Mouse (Mus musculus) CH12.LX (cell line): Measurements from ENCODE around the gene Rassf5.

Source experiments
- BHLHE40 ChIP-seq: IDR thresholded peaks from 2 replicates; pipeline ENCODE4 v1.6.1; 2011; ENCODE audit warnings: mild to moderate bottlenecking, low read depth, low read length, improper control_type of control experiment
- CHD2 ChIP-seq: IDR thresholded peaks from 2 replicates; pipeline ENCODE4 v1.6.1; 2011; ENCODE audit warnings: low read length, improper control_type of control experiment
- CTCF ChIP-seq, 2 experiments: IDR thresholded peaks in 1 of 2; conservative IDR thresholded peaks in 1 of 2; 2 replicates each; pipeline ENCODE4 v1.5.1; 2011 to 2012; ENCODE audit warnings: low read depth in 2 of 2, low read length in 2 of 2, improper control_type of control experiment in 1 of 2, inconsistent platforms in 1 of 2, mild to moderate bottlenecking in 1 of 2, moderate library complexity in 1 of 2
- ELF1 ChIP-seq: IDR thresholded peaks from 2 replicates; pipeline ENCODE4 v1.6.1; 2014; ENCODE audit warnings: low read depth, mild to moderate bottlenecking, inconsistent platforms, low read length, improper control_type of control experiment
- EP300 ChIP-seq: IDR thresholded peaks from 2 replicates; pipeline ENCODE4 v1.6.1; 2011; ENCODE audit warnings: low read length, improper control_type of control experiment
- NRF1 ChIP-seq: IDR thresholded peaks from 2 replicates; pipeline ENCODE4 v1.6.1; 2014; ENCODE audit warnings: low read depth, mild to moderate bottlenecking, inconsistent platforms, low read length, improper control_type of control experiment, moderate library complexity
- POLR2A ChIP-seq: IDR thresholded peaks from 2 replicates; pipeline ENCODE4 v1.6.1; 2011; ENCODE audit warnings: low read depth, mild to moderate bottlenecking, improper control_type of control experiment, low read length
- POLR2AphosphoS2 ChIP-seq: IDR thresholded peaks from 2 replicates; pipeline ENCODE4 v1.6.1; 2011; ENCODE audit warnings: low read depth, low read length, improper control_type of control experiment
- SIN3A ChIP-seq: IDR thresholded peaks from 2 replicates; pipeline ENCODE4 v1.6.1; 2012; ENCODE audit warnings: low read length, improper control_type of control experiment, inconsistent platforms
- ZC3H11A ChIP-seq: IDR thresholded peaks from 2 replicates; pipeline ENCODE4 v1.6.1; 2012; ENCODE audit warnings: low read depth, mild to moderate bottlenecking, inconsistent platforms, low read length, improper control_type of control experiment

GRCm38 (mm10) chr1:131181642-131182527 is 63.2 kb downstream of the Rassf5 start:
- TF ChIP-seq NRF1 = no peak
- TF ChIP-seq CTCF (conservative IDR thresholded peaks at IDR 0.05 in 1 of 2, IDR thresholded peaks at IDR 0.05 in 1 of 2; ENCODE audit: low read depth in 2 of 2, low read length in 2 of 2) = peak; percentile 59 to 98
- TF ChIP-seq POLR2A = no peak
- TF ChIP-seq BHLHE40 = 0 out of 2 replicates have a peak, but pooled peaks have one; percentile 10
- peak; percentile 89 for TF ChIP-seq ZC3H11A
- no peak for TF ChIP-seq POLR2AphosphoS2
- no peak for TF ChIP-seq CHD2
- TF ChIP-seq EP300 = no peak
- TF ChIP-seq ELF1 = 0 out of 2 replicates have a peak, but pooled peaks have one; percentile 19
- TF ChIP-seq SIN3A = peak; percentile 61; the same call in 1 of the 2 replicates
